Mouse (Mus musculus): ENCODE results near the gene Rab37.

Rab37 gene

DNA sequence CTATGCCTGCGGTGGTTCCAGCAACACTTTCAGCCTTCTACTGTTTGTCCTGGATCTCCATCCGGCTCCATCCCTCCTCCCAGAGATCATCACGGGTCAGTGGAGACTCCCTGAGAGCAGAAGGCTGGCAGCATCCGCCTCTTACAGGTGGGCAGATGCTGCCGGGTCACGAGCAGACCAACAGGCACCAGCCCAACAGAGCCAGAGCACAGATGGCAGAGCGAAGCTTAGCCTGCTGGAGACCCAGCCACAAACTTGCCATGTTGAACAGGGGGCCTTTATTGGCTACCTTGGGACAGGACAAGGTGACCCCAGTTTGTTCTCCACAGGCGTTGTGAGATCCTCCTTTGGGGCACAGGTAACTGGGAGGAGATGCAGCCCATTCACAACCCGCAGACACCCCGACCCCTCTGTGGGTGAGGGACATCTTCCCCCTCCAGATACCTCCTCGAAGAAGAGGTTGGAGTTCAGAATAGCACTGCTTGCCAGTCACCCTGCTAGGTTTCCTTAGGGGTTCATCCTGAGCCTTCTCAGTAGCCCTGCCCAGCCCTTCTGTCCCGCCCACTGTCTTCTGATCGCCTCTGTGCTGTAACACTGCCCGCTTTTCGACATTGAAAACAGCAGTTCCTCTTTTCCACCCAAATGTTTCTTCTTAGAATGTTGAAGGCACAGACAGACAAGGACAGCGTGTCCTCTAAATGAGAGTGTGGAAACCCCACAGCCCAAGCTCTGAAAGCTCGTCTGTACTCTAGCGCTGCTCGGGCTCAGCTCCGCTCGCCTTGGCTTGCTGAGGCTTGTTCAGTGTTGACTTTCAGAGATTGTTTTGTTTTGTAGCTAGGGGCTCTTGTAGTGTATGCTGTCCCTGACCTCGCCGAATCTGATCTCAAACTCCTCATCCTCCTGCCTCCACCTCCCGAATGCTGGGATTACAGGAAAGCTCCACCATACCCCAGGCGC lies 117.8 kb downstream of the Rab37 start:
- no peaks in the 10 kb centered on the region for H3K9me3 ChIP-seq (ENCODE audit: low read length)
- H3K4me3 ChIP-seq (replicated peaks; ENCODE audit: low read length), result no peak overlapping the region
- H3K27me3 ChIP-seq (ENCODE audit: insufficient read depth, low read length), result 0 out of 2 replicates have a peak, but pooled peaks cover 6% of the 10 kb centered on the region
- peaks cover 19% of the 10 kb centered on the region for H3K36me3 ChIP-seq (ENCODE audit: insufficient read depth, low read length)
- TF ChIP-seq POU5F1 (IDR thresholded peaks at IDR 0.05; ENCODE audit: borderline replicate concordance, low read length) (no peak), CTCF (conservative IDR thresholded peaks at IDR 0.05; ENCODE audit: low read length) (no peak), NANOG (IDR thresholded peaks at IDR 0.05; ENCODE audit: borderline replicate concordance, low read length) (no peak)
- H3K4me1 ChIP-seq (replicated peaks; ENCODE audit: low read depth, low read length), result peaks cover 79% of the 10 kb centered on the region

DNA sequence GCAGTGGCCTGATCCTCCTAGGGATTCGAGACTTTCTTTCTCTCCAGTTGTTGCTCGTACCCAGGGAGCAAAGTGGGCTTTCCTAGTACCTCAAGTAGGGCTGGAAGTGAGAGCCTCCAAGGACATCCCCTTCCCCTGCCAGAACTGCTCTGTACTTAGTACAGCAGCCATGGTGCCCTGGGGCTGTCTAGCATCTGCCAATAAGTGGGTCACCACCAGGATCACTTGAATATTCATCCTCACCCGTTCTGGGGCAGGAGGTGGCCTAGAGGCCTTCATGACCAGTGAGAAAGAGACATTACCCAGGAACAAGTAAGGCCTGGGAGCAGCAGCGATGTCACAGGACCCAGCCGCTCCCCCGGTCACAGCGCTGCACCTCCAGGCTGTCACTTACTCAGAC lies 118.7 kb downstream of the Rab37 start:
- H3K4me3 ChIP-seq (replicated peaks; ENCODE audit: low read length), result no peak overlapping the region
- H3K4me1 ChIP-seq (replicated peaks; ENCODE audit: low read depth, low read length), result peaks cover 80% of the 10 kb centered on the region
- 0 out of 2 replicates have a peak, but pooled peaks cover 6% of the 10 kb centered on the region for H3K27me3 ChIP-seq (ENCODE audit: insufficient read depth, low read length)
- peaks cover 18% of the 10 kb centered on the region for H3K36me3 ChIP-seq (ENCODE audit: insufficient read depth, low read length)
- no peaks in the 10 kb centered on the region for H3K9me3 ChIP-seq (ENCODE audit: low read length)
- no peak for TF ChIP-seq NANOG (IDR thresholded peaks at IDR 0.05; ENCODE audit: borderline replicate concordance, low read length)
- TF ChIP-seq POU5F1 (IDR thresholded peaks at IDR 0.05; ENCODE audit: borderline replicate concordance, low read length), result no peak
- TF ChIP-seq CTCF (conservative IDR thresholded peaks at IDR 0.05; ENCODE audit: low read length), result no peak

All from E14TG2a.4 (cell line).